Mouse (Mus musculus) Patski (cell line): ENCODE data around the gene Kras. TPM values are rescaled to one million over a fixed set of nuclear protein-coding genes. Genes with fewer than 3 reads are reported as not detected.

Experiments
- ATAC-seq: fragments of 100-300 bp; one replicate; pipeline ENCODE4 v1.8.0; 2021
- CTCF ChIA-PET: fragments of 350-600 bp; sonication (Branson Sonifier 250); formaldehyde crosslinking; loops from one replicate; lab custom pipeline; 2022; ENCODE audit warnings: inconsistent platforms; lab: Charles Lee
- POLR2A ChIA-PET: fragments of 350-600 bp; sonication (Branson Sonifier 250); formaldehyde crosslinking; loops from one replicate; lab custom pipeline; 2022; ENCODE audit warnings: antibody characterized with exemption, inconsistent platforms; lab: Charles Lee
- DNase-seq: peaks from one replicate; pipeline ENCODE4 v3.0.0-alpha.2; 2011; ENCODE audit warnings: low read depth, low spot score
- H3K27me3 ChIP-seq: fragments of 371-371 bp; one replicate; pipeline ENCODE4 v1.5.1; 2021
- CTCF ChIP-seq: fragments of 100-300 bp; IDR thresholded peaks from one replicate; pipeline ENCODE4 v1.5.1; 2021
- in situ Hi-C: fragments of 300-500 bp; cut with MboI; formaldehyde crosslinking; loops from 3 replicates; pipeline ENCODE4 v1.11.1; 2018; ENCODE audit warnings: low pct_unique_long_range_greater_than_20kb, mixed read lengths
- polyA plus RNA-seq: library from polyadenylated mRNA; unstranded; gene quantifications from one replicate; pipeline ENCODE4 v1.2.3, GENCODE M21; 2021

The Kras gene
- polyA plus RNA-seq, 1 experiment from 2014 or later = 59.2 TPM

GRCm38 (mm10) chr6:145249291-145250184 lies 501 bp downstream of the Kras start:
- ATAC-seq = peak; percentile 61

DNA sequence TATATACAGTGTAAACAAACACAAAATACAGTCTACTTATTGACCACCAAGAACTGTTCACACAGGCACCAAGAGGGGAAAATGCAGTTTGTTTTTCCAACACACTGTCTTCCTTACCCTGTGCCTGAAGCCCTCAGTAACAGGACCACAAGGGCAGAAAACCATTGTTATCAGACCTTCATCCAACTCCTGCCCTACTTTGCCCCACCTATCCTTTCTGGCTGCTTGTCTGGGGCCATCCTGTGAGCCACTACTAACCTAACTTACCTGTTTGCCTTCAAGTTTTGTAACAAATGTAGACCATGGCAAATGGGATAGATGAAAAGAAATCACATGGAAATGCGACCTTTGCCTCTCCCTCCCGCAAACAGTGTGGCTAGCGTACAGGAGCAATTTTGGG lies 2.2 kb downstream of the Kras start:
- POLR2A ChIA-PET = no interaction called here
- CTCF ChIA-PET = interaction anchor here (1.1 to 1.9 kb wide), 3 partner anchors 29 to 93 kb away, joined by 3 to 7 read pairs (median 3); no protein-coding TSS in a partner anchor
- TF ChIP-seq CTCF = no peak
- no peaks in the 10 kb centered on the region for H3K27me3 ChIP-seq
- DNase-seq = no peak
- ATAC-seq = no peak
- in situ Hi-C loops = loop anchor here (5.0 to 25.0 kb wide), 2 partner anchors 94 to 539 kb away; no protein-coding TSS in a partner anchor

More at GRCm38 (mm10) chr6:145249291-145250184, 501 bp downstream of the Kras start:
- POLR2A ChIA-PET = interaction anchor here (0.7 to 1.0 kb wide), 2 partner anchors 90 to 92 kb away, joined by 3 read pairs; no protein-coding TSS in a partner anchor
- CTCF ChIA-PET = interaction anchor here (1.9 kb wide), 1 partner anchor 92 kb away, joined by 7 read pairs; no protein-coding TSS in a partner anchor
- in situ Hi-C loops = loop anchor here (5.0 to 25.0 kb wide), 2 partner anchors 93 to 538 kb away; no protein-coding TSS in a partner anchor
- no peaks in the 10 kb centered on the region for H3K27me3 ChIP-seq
- no peak for DNase-seq
- no peak for TF ChIP-seq CTCF

DNA sequence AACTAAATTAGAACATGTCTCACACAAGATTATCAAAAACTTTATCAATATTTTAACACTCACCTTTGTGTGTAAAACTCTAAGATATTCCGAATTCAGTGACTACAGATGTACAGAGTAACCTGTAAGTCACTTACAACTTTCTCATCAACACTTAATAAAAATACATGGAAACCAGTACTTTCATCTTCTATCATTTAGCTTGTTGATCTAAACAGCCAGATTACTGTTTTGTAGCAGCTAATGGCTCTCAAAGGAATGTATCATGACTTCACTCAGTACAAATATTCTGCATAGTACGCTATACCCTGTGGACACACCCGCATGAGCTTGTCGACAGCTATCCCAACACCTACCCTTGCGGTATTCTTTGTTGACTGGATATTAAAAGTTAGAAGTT lies 3.2 kb downstream of the Kras start:
- DNase-seq (no peak), ATAC-seq (no peak)
- TF ChIP-seq CTCF = no peak
- in situ Hi-C loops = loop anchor here (5.0 to 25.0 kb wide), 2 partner anchors 95 to 540 kb away; no protein-coding TSS in a partner anchor
- no peaks in the 10 kb centered on the region for H3K27me3 ChIP-seq
- ChIA-PET POLR2A (no interaction called here), CTCF (interaction anchor here (1.2 to 1.4 kb wide), 4 partner anchors 10 to 95 kb away, joined by 3 to 6 read pairs (median 4); no protein-coding TSS in a partner anchor)

DNA sequence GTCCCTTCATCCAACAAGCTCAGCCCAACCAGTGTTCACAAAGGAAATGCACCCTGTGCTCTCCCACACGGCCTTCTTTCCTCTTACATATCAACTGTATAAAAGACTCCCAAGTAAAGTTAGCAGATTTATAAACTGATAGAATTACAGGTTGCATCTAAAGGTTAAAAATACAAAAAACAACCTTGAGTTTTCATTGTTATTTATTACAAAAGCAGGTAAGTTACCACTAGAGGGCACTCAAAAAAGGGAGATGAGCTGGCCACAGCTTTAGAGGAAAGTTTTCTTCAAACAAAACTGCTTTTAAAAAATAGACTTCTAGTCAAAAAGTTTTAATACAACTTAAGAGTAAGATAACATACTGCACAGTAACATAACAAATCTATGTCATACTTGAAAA lies 7.5 kb downstream of the Kras start:
- no peaks in the 10 kb centered on the region for H3K27me3 ChIP-seq
- ATAC-seq (no peak), DNase-seq (no peak)
- peak; percentile 53 for TF ChIP-seq CTCF
- POLR2A ChIA-PET = interaction anchor here (0.5 to 1.1 kb wide), 2 partner anchors 99 to 110 kb away, joined by 3 to 4 read pairs; no protein-coding TSS in a partner anchor
- in situ Hi-C loops = loop anchor here (25.0 kb wide), 1 partner anchor 545 kb away; no protein-coding TSS in a partner anchor
- CTCF ChIA-PET = interaction anchor here (0.7 to 8.0 kb wide), 11 partner anchors 13 to 153 kb away, joined by 3 to 101 read pairs (median 4); no protein-coding TSS in a partner anchor

- H3K27me3 ChIP-seq = no peaks in the 10 kb centered on the region
- ChIA-PET POLR2A (interaction anchor here (1.2 kb wide), 1 partner anchor 29 kb away, joined by 4 read pairs; the partner anchor contains the start of genes Casc1 and Etfrf1), CTCF (interaction anchor here (1.1 to 8.0 kb wide), 5 partner anchors 11 to 106 kb away, joined by 3 to 101 read pairs (median 15); no protein-coding TSS in a partner anchor)
- in situ Hi-C loops = loop anchor here (25.0 kb wide), 1 partner anchor 547 kb away; no protein-coding TSS in a partner anchor
- TF ChIP-seq CTCF = no peak
- ATAC-seq = no peak
- DNase-seq = no peak
Measured at GRCm38 (mm10) chr6:145240285-145240684, 9.8 kb downstream of the Kras start.

- DNase-seq = no peak
- ChIA-PET CTCF (no interaction called here), POLR2A (no interaction called here)
- ATAC-seq = no peak
- in situ Hi-C loops = loop anchor here (25.0 kb wide), 1 partner anchor 550 kb away; no protein-coding TSS in a partner anchor
- TF ChIP-seq CTCF = no peak
- no peaks in the 10 kb centered on the region for H3K27me3 ChIP-seq
Measured at GRCm38 (mm10) chr6:145237148-145237547, 12.9 kb downstream of the Kras start.

DNA sequence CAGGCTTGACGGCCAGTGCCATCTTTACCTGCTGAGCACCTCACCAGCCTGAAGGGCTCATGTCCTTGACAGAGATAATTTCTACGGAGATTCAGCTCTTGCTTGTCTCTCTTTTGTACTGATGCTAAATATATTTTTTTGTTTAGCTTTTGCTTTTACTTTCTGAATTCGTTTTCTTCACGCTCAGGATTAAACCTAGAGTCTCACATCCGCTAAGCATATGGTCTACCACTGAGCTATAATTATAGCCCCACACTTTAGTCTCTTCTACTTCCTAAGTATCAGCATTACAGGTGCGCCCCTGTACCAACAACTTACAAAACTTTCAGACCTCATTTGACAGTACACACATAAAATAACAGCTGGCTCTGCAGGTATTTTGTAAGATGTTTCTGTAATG lies 14.7 kb downstream of the Kras start:
- DNase-seq = no peak
- ChIA-PET POLR2A (no interaction called here), CTCF (interaction anchor here (1.1 to 1.5 kb wide), 2 partner anchors 10 to 107 kb away, joined by 4 to 5 read pairs; no protein-coding TSS in a partner anchor)
- no peaks in the 10 kb centered on the region for H3K27me3 ChIP-seq
- in situ Hi-C loops = loop anchor here (25.0 kb wide), 1 partner anchor 552 kb away; no protein-coding TSS in a partner anchor
- ATAC-seq = no peak
- TF ChIP-seq CTCF = no peak

DNA sequence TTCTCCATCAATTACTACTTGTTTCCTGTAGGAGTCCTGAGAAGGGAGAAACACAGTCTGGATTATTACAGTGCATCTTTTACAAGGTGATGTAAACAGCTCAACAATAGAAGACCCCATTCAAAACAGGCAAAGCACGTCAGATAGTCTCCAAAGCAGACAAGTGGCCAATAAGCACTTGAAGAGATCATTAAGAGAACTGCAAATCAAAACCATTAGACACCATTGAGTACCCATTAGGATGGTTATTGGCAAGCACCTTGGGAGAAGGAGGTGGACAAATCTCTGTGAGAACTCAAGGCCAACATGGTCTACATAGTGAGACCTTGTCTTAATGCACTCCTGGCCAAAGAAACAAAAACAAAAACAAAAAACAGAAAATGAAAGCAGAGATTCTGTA lies 15.6 kb downstream of the Kras start:
- CTCF ChIA-PET = interaction anchor here (1.7 kb wide), 1 partner anchor 10 kb away, joined by 5 read pairs; no protein-coding TSS in a partner anchor
- DNase-seq (no peak), ATAC-seq (no peak)
- POLR2A ChIA-PET = no interaction called here
- TF ChIP-seq CTCF = no peak
- H3K27me3 ChIP-seq = no peaks in the 10 kb centered on the region
- in situ Hi-C loops = loop anchor here (25.0 kb wide), 1 partner anchor 553 kb away; no protein-coding TSS in a partner anchor

DNA sequence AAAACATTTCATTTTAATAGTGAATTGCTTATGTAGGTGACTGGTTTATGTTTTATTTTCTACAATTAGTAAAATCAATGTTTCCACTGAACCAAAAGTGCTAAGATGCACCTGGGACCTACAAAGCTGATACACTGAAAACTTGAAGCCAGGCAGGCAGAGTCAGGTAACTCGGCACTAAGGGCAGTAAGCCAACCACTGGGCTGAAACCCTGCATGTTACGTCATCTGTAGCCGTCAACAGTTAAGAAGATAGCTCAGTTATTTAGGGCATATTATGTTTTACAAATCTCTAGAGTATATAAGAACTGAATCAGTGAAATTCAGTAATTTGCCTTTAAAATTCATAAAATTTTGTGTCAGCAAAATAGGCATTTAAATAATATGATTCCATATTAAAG lies 23.7 kb downstream of the Kras start:
- no peaks in the 10 kb centered on the region for H3K27me3 ChIP-seq
- ATAC-seq (no peak), DNase-seq (no peak)
- in situ Hi-C loops = loop anchor here (25.0 kb wide), 1 partner anchor 561 kb away; no protein-coding TSS in a partner anchor
- no peak for TF ChIP-seq CTCF
- CTCF ChIA-PET = interaction anchor here (2.7 to 6.8 kb wide), 2 partner anchors 11 to 16 kb away, joined by 10 to 44 read pairs; no protein-coding TSS in a partner anchor
- POLR2A ChIA-PET = no interaction called here

- no peak for TF ChIP-seq CTCF
- ChIA-PET POLR2A (no interaction called here), CTCF (interaction anchor here (0.8 to 3.9 kb wide), 4 partner anchors 9 to 117 kb away, joined by 4 to 15 read pairs (median 6); partner anchors contain the start of genes Casc1 and Etfrf1)
- DNase-seq (no peak), ATAC-seq (no peak)
- H3K27me3 ChIP-seq = no peaks in the 10 kb centered on the region
- in situ Hi-C loops = no loop called here
Measured at GRCm38 (mm10) chr6:145224246-145224645, 25.8 kb downstream of the Kras start.
